Mouse (Mus musculus): ENCODE results near the gene AA986860.

The AA986860 gene

DNA sequence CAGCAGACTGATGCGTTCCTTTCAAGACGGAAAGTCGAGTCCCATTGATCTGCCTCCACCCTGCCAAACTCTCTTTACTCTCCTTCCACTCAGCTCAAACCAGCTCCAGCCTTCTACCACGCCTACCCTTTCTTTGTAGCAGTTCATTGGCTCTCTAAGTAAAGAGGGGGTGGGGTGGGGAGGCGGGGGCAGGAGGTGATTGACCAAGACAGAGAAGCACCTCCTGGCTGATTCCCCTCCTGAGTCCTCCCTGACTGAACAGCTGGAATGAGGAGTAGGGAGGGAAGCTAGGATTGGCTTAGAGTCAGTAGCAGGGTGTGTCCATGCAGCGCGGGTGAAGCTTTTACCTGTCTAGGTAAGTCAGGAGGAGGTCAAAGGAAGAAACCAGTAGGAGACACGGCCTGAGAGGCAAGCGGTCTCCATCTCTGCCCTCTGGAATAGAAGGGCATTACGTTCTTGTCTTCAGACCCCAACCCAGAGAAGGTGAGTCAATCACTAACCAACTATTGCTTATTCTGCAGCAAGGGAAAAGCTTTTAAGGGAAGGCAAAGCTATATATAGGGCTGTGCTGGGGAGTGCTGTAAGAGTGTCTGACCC is at the start of gene AA986860:
AA986860 (plus strand) TSS at position 236 of the 597 bp plus-strand sequence.
- in situ Hi-C loops (cut with MboI, MseI): no loop called here

DNA sequence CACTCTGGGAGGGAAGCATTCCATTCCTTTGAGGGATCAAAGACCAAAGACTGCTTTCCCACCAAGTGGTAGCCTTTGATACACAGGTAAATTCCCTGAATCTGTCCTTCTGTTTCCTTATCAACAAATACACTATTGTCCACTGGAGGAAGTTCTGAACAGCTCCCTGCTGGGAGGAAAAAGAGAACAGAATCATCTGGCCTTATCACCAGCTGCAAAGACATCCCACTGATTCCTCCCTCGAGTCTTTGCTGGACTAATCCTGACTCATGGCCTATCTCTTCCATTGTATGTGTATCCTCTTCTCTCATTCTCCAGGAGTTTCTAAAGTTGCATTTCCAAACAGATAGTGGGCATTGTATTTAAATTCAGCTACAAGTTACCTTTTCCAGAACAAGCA is 47.9 kb upstream of the AA986860 start:
- in situ Hi-C loops (cut with MboI, MseI): loop anchor here (5.0 kb wide), 1 partner anchor 93 kb away; no protein-coding TSS in a partner anchor

DNA sequence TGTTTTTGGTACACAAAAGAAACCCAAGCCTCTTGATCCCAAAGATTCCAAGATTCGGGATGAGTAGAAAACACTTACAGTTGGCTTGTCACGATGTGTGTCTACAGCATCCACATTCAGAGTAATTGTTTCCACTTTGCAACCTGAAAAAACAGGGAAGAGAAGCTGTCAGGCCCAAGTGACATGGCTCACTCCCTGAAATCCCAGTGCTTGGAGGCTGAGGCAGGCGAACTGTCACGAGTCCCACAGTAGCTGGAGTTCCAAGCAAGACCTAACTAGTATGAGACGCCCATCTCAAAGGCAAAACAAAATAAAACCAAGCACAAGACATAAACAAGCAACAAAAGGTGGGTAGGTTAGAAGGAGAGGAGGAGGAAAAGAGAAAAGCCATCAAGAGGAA is 33.2 kb upstream of the AA986860 start:
- in situ Hi-C loops (cut with MboI, MseI): no loop called here

DNA sequence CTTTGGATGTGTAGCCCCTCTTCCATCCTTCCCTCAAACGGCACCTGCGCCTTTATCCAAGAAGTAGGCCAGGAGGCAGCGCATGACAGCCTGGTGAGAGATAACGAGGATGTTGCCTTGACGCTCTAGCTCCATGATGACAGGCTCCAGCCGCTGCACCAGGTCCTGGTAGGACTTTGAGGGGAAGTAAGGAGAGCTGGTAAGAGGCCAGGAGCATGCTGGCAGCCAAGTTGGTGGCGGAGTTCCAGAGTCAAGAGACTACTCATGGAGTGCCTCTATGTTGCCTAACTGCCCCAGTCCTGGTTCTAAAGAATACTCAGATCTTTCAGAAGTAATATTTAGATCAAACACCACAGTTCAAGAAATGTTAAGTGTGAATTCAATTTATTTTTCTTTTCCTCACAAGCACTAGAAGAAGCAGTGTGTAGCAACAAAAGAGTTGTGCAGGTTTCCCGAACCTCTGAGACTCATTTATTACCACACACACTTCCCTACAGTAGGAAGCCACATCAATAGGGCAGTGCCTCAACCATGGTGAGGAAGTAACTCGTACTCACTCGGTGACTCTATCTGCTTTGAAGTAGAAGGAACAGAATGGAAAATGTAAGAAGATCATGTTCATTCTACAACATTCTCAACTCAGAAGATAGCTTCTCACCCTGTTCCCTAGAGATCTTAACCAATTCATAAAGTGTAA is 31.7 kb upstream of the AA986860 start:
- in situ Hi-C loops (cut with MboI, MseI): no loop called here

DNA sequence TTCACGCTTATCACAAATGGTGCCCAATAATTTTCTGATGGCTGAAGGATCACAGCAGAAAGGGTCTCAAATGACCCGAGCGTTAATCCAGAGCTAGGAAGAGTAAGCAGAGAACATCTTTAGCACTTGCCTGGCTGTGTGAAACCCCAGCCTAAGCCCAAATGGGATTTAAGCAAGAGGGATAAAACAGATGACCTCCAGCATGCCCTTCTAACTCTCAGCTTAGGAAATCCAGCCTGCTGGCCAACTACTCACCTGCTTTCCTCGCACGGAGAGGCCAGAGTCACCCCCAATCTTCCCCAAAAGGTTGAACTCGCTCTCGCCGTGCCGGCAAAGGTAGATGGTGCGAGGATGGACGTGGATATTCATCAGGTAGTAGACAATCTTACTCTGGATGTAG is 29.8 kb upstream of the AA986860 start:
- in situ Hi-C loops (cut with MboI, MseI): no loop called here

DNA sequence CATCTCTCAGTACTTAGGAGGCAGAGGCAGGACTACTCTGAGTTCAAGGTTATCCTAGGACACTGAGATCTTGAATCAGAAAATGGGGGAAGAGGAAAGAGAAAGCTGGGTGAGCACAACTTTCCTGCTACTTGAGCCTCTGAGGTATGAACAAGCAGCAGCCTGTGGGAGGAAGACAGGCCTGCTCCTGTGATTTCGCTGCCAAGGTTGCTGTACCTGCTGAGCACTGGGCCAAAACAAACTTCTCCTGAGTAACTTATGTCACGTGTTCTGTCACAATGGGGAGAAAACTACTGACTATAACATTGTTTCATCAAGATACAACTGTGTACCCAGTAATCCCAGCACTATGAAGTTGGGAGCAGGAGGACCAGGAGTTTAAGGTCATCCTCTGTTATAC is 28.2 kb upstream of the AA986860 start:
- in situ Hi-C loops (cut with MboI, MseI): no loop called here

DNA sequence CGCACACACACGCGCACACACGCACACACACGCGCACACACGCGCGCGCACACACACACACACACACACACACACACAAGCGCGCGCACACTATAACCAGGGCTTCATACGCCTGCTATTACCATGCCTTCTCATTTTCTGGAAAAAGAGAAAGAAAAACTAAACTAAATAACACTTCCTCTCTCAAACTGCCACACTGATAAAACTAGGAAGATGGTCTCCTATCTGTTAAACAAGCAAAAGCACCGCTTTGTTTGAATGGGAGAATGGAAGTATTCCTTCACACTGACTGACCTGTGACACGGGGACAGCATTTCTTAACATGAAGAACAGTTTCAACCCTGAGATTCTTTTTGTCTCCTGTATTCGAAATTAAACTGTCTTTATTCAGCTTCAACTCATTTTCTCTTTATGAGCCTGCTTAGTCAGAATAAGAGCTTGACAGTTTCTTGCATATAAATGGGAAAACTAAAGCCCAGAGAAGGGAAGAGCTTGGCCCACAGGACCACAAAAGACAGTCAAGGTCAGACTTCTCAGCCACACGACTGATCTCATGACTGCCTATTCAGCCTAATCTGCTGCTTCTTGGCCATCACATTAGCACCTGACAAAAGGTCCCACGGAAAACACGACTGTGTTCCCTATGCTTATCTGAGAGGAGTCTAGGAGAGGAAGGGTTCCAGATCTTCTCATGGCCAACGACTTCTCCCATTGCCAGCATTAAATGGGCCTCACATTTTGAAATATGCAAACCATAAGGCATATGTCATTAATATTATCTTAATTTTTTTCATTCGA is 21.3 kb upstream of the AA986860 start:
- in situ Hi-C loops (cut with MboI, MseI): no loop called here

DNA sequence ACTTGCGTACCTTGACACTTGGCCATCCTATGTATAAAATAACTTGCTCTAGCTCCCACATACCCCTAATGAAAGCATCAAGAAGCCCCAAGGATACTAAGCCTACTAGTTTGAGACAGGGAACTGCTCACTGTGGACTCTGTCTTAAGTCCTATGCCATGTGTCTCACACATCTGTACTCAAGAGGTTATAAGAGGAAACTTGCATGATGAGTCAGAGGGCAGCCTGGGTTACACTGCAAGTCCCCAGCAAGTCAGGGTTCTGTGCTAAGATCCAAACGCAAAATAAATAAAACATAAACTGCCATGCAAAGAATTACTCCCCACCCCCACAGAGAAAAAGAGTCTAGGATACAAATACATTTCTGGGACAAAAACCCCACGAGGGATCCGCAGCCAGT is 17.7 kb upstream of the AA986860 start:
- in situ Hi-C loops (cut with MboI, MseI): no loop called here

DNA sequence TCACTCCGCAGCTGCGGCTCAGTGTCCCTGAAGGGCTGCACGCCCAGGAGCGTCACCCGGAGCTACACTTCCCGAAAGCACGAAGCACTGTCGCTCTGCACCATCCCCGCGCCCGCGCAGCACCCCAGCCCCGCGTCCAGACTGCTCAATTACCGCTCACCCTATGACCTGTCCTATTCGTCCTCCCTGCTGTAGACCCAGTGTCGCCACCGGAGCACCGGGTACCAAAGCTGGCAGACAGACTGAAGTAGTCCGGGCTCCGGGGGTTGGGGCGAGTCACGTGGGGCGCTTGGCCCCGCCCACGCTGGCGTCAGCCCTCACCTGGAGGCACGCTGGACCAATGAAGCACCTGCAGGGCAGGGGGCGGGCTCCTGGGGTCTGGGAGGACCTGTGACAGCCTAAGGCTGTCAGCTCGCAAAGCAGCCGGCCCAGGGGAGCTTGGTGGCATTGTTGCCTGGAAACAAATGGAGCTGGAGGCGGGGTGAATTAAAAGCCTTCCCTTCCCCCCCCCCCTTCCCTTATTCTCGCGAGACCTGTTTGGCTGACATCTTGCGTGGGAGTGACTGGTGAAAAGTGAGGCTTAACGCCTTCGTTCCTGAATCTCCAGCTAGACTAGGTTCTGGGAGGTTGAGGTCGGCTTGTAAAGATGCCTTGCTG is 16.1 kb upstream of the AA986860 start, which contains the start of gene Gm29427:
Gm29427 (minus strand) TSS at position 239 of the 657 bp plus-strand sequence.
- in situ Hi-C loops (cut with MboI, MseI): no loop called here

DNA sequence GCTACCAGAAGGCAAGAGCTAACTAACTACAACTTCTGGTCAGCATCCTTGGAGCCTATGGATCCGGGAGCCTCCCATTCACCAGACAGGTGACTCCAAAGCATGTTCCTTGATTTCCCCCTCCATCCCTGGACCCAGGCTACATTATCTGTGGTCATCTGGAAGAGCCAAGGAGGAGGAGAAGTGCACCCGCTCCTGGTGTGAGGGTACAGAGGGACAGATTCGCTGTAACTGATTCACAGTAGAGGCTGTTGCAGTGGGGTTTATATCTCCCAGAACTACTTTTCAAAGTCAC is 15.6 kb upstream of the AA986860 start:
- in situ Hi-C loops (cut with MboI, MseI): no loop called here

DNA sequence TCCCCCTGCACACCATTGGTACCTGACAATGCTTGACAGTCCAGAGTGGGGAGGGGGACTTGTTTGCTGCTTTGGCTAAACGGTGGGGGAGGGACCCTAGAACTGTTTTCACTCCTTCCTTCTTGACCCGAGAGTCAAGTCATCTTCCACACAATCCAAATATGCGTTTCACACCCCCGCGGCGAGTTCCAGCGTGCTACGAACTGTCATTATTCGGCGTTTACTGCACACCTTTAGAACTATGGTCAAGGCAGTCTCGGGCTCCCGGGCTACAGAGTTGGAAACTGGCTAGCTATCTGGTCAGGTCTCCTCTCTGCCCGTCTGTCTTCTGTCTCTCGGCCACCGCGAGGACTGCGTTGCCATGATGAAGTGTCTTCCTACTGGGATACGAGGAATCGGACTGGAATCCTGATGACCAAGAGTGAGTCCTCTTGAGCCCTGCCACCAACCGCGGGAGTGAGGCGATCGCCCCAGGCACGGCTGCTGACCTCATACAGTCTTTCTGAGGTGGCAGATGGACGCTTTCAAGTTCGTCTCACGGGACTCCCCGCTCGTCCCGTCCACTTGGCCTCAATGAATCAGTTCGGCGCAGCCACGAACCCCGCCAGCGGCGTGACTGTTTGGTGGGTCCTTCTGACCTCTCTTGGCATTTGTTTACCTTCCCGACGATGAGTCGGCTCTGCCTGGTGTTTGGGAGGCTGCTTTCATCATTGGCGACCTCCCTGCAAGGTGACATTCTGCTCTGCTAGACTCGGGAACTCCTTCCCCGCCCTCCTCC is 15.1 kb upstream of the AA986860 start:
- in situ Hi-C loops (cut with MboI, MseI): no loop called here

DNA sequence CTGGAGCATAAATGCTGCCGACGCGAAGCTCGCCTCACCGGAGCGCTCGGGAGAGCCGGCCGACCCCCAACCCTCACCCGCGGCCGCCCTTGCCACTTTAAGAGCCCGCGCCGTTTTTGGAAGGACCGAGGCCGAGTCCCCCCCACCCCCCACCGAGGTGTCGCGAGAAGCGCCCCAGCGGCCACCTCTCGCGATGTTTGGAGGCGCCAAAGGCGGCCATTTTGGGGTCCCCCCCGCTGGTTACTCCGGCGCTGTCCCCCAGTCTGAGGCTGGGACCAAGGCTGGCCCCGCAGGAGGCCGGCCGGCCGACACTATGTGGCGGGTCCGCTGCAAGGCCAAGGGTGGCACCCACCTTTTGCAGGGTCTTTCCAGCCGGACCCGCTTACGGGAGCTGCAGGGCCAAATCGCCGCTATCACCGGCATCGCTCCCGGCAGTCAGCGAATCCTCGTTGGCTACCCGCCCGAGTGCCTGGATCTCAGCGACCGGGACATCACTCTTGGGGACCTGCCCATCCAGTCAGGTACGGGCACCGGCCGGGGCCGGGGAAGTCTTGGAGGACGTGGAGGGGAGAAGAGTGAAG is 14.4 kb upstream of the AA986860 start, which contains the start of gene Yod1:
Yod1 (plus strand) TSS at position 37 of the 581 bp plus-strand sequence.
- in situ Hi-C loops (cut with MboI, MseI): no loop called here

DNA sequence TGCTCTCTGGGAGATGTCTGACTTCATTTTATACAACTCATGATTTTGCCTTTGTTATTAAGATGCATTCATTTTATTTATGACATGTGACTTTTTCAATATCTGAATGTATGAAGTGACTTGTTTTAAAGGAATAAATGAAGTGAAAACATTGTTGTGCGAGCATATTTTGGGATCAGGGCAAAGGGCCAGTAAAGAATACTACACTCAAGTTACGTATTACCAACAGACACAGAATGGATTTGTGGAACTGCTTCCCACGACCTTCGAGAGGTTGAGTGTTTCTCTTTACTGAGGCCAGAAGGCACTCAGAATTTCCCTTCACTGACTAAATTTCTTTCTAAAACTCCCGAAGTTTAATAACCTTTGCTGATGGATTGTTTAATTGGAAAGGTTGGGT is 7.6 kb upstream of the AA986860 start:
- in situ Hi-C loops (cut with MboI, MseI): no loop called here

DNA sequence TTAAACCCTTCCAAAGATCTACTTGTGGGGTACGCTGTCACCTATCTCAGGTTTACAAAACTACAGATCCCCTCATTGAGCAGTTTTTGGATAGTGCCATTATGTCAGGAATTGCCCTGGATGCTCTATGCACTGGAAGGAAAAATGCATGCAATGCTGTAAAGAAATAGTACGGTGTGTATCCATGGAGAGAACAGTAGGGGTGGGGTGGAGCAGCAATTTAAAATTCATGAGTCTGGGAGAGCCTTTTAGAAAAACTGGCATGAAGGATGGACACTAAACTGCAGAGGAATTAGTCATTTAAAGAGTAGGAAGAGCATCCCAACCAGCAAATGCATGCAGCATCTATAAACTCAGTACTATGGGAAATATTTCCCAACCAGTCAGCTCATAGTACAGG is 5.4 kb upstream of the AA986860 start:
- in situ Hi-C loops (cut with MboI, MseI): no loop called here

DNA sequence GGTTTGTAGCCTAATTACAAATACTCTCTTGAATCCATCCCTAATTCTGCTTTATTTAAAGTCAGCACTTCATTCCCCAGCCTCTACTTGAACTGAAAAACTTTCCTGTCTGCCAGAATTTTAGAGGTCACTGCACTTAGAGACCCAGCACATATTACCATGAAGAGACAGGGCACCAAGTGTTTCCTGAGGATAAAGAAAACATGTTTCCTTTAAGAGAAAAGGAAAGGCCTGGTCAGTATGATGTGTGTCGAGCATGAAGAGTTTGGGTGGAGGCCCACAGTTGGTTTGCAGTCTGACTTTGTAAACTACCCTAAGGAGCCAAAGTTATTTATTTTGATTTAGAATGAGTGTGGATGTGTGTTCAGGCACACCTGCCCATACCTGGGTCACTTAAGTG is 3.7 kb upstream of the AA986860 start:
- in situ Hi-C loops (cut with MboI, MseI): no loop called here

DNA sequence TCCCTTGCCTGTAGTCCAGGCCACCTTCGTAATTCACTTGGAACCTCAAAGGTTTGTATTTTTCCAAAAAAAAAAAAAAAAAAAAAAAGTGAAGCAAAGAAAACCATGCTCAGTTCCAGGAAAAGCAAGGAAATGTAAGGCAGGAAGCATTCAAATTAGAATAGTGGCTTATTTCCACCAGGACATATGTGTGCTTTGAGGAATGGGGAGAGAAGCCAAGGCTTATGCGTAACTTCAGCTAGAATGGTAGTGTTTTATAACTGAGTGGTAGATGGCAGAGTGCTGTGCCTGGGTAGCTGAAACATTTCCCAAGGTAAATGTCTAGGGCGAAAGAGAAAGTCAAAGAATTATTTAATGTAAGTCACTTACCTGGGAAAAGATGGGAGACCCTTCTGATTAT is 3.1 kb upstream of the AA986860 start:
- in situ Hi-C loops (cut with MboI, MseI): no loop called here

DNA sequence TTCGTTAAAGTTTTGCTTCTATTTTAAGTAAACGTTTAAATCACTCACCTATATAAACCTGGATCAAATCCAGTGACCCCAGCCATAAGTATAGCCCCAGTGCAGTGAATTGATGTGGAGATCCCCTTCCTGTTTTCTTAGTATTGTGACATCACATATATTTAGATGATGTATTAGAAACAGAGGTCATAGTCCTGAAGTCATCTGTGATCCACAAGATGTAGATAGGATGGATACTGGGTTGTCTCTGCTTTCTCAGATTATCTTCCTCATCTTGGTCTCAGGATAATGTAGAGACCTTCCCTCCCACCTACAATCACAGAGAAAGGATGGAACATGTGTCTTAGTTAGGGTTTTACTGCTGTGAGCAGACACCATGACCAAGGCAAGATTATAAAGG is 2.6 kb upstream of the AA986860 start, which contains the start of gene Pfkfb2:
Pfkfb2 (minus strand) TSS at position 101 of the 400 bp plus-strand sequence.
- in situ Hi-C loops (cut with MboI, MseI): no loop called here

DNA sequence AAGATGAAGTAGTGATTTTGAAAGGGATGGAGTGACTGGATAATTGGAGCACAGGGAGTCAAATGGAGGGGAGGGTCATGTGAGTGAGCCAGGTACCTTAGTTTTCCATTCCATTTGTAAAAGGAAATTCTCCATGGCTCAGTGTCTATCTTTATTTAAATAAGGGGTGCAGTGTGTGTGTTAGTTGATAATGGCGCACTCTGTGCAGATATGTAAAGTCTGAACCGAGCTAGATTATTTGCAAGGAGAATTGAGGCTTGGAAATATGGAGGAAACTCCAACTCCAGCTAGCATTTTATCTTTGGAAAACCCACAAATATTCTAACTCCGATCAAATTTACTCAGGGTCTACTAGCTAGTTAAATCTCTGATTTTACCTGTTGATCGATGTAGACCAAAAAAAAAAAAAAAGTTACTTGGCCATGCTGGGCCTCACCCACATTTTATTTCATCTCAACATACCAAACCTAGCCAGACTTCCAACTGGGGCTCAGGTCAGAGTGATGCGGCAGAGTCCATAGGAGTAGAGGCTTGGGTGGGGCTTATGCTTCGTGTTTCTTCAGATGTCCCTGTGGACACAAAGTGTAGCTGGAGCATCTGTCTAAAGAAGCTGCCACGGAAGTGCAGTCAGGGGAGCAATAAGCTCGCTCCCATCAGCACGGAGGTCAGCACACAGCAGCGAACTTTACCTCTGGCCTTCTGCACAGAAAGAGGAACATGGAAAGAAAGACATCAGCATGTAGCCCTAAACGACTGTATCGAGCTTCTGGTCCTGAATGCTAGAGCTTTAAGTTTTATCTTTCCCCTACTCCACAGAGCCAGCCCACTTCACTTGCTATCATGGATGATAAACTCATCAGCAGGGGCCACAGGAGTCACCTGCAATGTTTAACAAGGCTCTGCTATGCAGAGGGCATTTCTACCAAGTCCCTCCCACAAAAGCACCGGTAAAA is 1.2 kb downstream of the AA986860 start:
- in situ Hi-C loops (cut with MboI, MseI): no loop called here

DNA sequence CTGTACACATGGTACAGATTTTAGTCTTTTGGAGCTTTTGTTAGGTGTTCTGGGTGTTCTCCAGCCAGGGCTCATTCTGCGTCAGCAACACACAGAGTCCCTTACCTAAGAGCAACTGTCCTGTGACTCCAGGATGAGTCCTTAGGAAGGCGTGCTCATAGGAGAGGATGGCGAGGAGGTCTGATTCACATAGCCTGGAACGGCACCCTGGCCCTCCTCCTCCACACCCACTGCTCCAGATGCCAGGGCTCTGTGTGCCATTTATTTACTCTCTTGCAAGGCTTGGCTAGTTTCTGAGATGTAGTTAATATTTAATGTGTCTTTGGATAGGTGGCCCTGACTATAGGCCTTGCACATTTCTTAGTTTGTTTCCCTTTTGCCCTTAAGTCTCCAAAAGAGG is 1.9 kb downstream of the AA986860 start:
- in situ Hi-C loops (cut with MboI, MseI): no loop called here

DNA sequence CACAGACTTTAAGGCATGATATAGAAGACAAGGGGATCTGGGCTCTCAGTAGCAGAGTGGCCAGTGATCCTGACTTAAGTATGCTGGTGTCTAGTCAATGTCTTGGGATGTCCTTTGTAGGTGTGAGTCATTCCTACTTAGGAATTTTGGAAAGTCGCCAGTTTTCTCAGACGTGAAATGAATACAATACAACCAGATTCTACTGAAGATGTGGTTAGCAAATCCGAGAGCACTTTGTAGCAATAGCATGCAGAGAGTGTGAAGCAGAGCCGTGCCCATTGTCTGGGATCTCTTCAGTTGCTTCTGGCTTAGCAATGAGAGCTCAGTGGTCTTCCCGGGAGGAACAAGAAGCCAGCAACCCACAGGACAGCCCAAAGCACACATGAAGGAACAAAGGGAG is 2.7 kb downstream of the AA986860 start:
- in situ Hi-C loops (cut with MboI, MseI): no loop called here
